Mouse (Mus musculus) thymus, adult 2 months (tissue): Measurements from ENCODE around the gene Gm20696.

Source experiments
- CTCF ChIP-seq: fragments of 200-500 bp; IDR thresholded peaks from 2 replicates; pipeline ENCODE4 v1.5.1; 2012; ENCODE audit warnings: mild to moderate bottlenecking, control low read depth, low read length, moderate library complexity, borderline replicate concordance; ENCODE audit not compliant: control insufficient read depth, poor library complexity, insufficient read depth; ENCODE audit errors: extremely low read depth
- POLR2A ChIP-seq: fragments of 200-500 bp; IDR thresholded peaks from 2 replicates; pipeline ENCODE4 v1.6.1; 2012; ENCODE audit warnings: mild to moderate bottlenecking, low read length, control low read depth, moderate library complexity; ENCODE audit not compliant: control insufficient read depth, poor library complexity, insufficient read depth; ENCODE audit errors: extremely low read depth

GRCm38 (mm10) chr6:99295495-99295894 lies 371.1 kb downstream of the Gm20696 start:
- no peak for TF ChIP-seq CTCF
- no peak for TF ChIP-seq POLR2A
